8 mouse cellular contexts compared by ENCODE assay signal in the genomic region with DNA sequence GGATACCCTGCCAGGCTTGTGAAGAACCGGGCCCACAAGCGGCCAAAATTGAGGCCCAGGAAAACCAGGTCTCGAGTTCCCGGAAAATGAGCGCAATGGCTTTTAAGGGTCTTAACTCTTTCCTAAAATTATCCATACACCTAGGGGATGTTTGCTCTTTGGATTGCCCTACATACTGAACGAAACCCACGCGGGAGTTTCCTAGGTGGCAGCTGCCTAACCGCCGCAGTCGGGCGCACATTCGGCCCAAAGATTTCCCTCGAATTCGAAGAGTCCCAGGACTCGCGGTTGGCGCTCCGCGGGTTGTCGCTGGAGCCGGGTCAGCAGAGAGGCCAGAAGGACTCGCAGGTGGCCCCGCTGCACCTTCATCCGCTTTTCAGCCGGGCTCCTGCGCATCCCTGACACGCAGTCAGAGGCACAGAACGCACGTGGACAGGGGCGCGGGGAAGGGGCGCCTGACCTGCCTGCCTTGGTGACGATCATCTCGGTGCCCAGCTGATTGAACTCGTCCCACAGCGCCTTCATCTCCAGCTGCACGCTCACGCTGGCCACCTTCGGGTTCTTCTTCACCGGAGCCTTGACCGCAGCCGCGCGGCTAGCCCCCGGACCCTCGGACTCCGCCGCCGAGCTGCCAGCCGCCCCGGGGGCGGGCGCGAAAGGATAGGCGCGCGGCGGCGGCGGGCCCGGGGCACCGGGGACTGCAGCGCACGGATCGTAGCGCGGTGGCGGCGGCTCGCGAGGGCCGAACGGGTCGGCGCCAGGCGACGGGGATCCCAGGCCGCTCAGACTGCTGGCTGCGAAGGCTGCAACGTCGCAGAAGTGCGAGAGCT. TPM values are rescaled to one million over a fixed set of nuclear protein-coding genes. Genes with fewer than 3 reads are reported as not detected.
A peak's percentile ranks its signal among the peaks of the same experiment; 100 is the strongest.
DNase-seq lines count a peak whose midpoint lies in the region; ATAC-seq and TF ChIP-seq lines count a peak whose summit lies in the region.

No protein-coding gene starts in this region.

- no peak for TF ChIP-seq CTCF in gastrocnemius, adult 2 months (IDR thresholded peaks at IDR 0.05)

- H3K9ac ChIP-seq in liver, embryonic 15.5 days: no peak overlapping the region

- H3K36me3 ChIP-seq in liver, embryonic 15.5 days (replicated peaks): no peaks in the 10 kb centered on the region

- intact Hi-C loops in gastrocnemius, adult 2 months (cut with DNase I): no loop called here
- intact Hi-C loops in left cerebral cortex, postnatal 10 days (cut with DNase I): no loop called here

- H3K4me2 ChIP-seq in liver, embryonic 15.5 days: peak overlapping the region; percentile 49

- 2% methylated on average over 83 of the region's 83 CpGs for WGBS in liver, embryonic 15.5 days (ENCODE audit: insufficient replicate concordance)

- H3K4me3 ChIP-seq in gastrocnemius, adult 2 months: peak overlapping the region; percentile 73
- peak overlapping the region; percentile 24 for H3K4me3 ChIP-seq in liver, embryonic 15.5 days (replicated peaks)

- no peak for DNase-seq in gastrocnemius, adult 2 months
- no peak for DNase-seq in gastrocnemius, postnatal 4 days (ENCODE audit: low spot score in 2 of 2)
- peak; percentile 35 for DNase-seq in thymus, postnatal 4 days
- DNase-seq in thymus, postnatal 0 days (ENCODE audit: low spot score): no peak
- no peak for DNase-seq in left cerebral cortex, postnatal 10 days (ENCODE audit: extremely low spot score in 1 of 2, low spot score in 2 of 2)
- DNase-seq in cerebellum, adult 18-20 months: no peak
- DNase-seq in spleen, postnatal 4 days (ENCODE audit: low spot score in 2 of 2): no peak

- no peak for ATAC-seq in liver, embryonic 15.5 days (ENCODE audit: insufficient read depth)

- peaks cover 100% of the 10 kb centered on the region for H3K27me3 ChIP-seq in liver, embryonic 15.5 days

- peak overlapping the region; percentile 53 for H3K27ac ChIP-seq in gastrocnemius, adult 2 months
- no peak overlapping the region for H3K27ac ChIP-seq in liver, embryonic 15.5 days (replicated peaks)

- H3K4me1 ChIP-seq in liver, embryonic 15.5 days (replicated peaks): peaks cover 37% of the 10 kb centered on the region

- H3K9me3 ChIP-seq in liver, embryonic 15.5 days (replicated peaks): no peaks in the 10 kb centered on the region

RNA-seq across cellular contexts. Expression of gene Tbx1, which starts 4.2 kb away (rescaled TPM):
- total RNA-seq in gastrocnemius, adult 2 months (2021): 1 to 10 TPM; 1.2 to 4.7 TPM
- total RNA-seq in gastrocnemius, postnatal 4 days (2021): 10 to 100 TPM in 1 of 2 experiments, 1 to 10 TPM in 1; 3.9 to 10.8 TPM
- 0.24 and 0.25 TPM in 2 replicates for polyA plus RNA-seq in thymus, postnatal 0 days (2015; fragmentation: Nextera tagmentation; extraction: Ambion mirVana)
- 0.15 and 0.23 TPM in 2 replicates for polyA plus RNA-seq in liver, embryonic 15.5 days (2015; fragmentation: Nextera tagmentation; extraction: Ambion mirVana)
- 1 to 10 TPM; 1.5 to 1.7 TPM for total RNA-seq in left cerebral cortex, postnatal 10 days (2021)

RNA-seq across cellular contexts. Expression of gene Gp1bb, which starts 35.9 kb away (rescaled TPM):
- not detected for total RNA-seq in gastrocnemius, adult 2 months (2021)
- under 1 TPM in 1 of 2 experiments, not detected in 1; 0.27 TPM for total RNA-seq in gastrocnemius, postnatal 4 days (2021)
- polyA plus RNA-seq in thymus, postnatal 0 days (2015; fragmentation: Nextera tagmentation; extraction: Ambion mirVana): 0.71 and 0.78 TPM in 2 replicates
- 19.6 and 24.9 TPM in 2 replicates for polyA plus RNA-seq in liver, embryonic 15.5 days (2015; fragmentation: Nextera tagmentation; extraction: Ambion mirVana)
- total RNA-seq in left cerebral cortex, postnatal 10 days (2021): 1 to 10 TPM; 3.5 to 4.9 TPM

RNA-seq across cellular contexts. Expression of gene Gm49601, which starts 39.9 kb away (rescaled TPM):
- 1 to 10 TPM in 1 of 2 experiments, under 1 TPM in 1; 0.61 to 1.1 TPM for total RNA-seq in gastrocnemius, adult 2 months (2021)
- 1 to 10 TPM; 2.2 to 3.6 TPM for total RNA-seq in gastrocnemius, postnatal 4 days (2021)
- not detected in 2 replicates for polyA plus RNA-seq in thymus, postnatal 0 days (2015; fragmentation: Nextera tagmentation; extraction: Ambion mirVana)
- polyA plus RNA-seq in liver, embryonic 15.5 days (2015; fragmentation: Nextera tagmentation; extraction: Ambion mirVana): 0.39 and 0.91 TPM in 2 replicates
- 100 to 1,000 TPM; 130 to 132 TPM for total RNA-seq in left cerebral cortex, postnatal 10 days (2021)

RNA-seq across cellular contexts. Expression of gene Sept5, which starts 43.5 kb away (rescaled TPM):
- total RNA-seq in gastrocnemius, adult 2 months (2021): 1 to 10 TPM; 3.1 to 6.1 TPM
- total RNA-seq in gastrocnemius, postnatal 4 days (2021): 10 to 100 TPM; 11.3 to 12.9 TPM
- polyA plus RNA-seq in thymus, postnatal 0 days (2015; fragmentation: Nextera tagmentation; extraction: Ambion mirVana): 1.7 TPM in 2 replicates
- 3.5 and 3.6 TPM in 2 replicates for polyA plus RNA-seq in liver, embryonic 15.5 days (2015; fragmentation: Nextera tagmentation; extraction: Ambion mirVana)
- total RNA-seq in left cerebral cortex, postnatal 10 days (2021): 100 to 1,000 TPM; 703 to 707 TPM

Comparison
In these comparisons a context has a peak if more than half of its experiments do, and no peak if none do; other contexts are left out.
1. RNA of gene Gm49601, which starts 39.9 kb away (total RNA-seq): 130 to 132 TPM in left cerebral cortex, postnatal 10 days; 2.2 to 3.6 TPM in gastrocnemius, postnatal 4 days and 0.61 to 1.1 TPM in gastrocnemius, adult 2 months; every median in the first group is over 10 times any median in the second.